Mouse (Mus musculus) hindbrain, embryonic 12.5 days (tissue): ENCODE measurements around the gene Slamf1. TPM values are rescaled to one million over a fixed set of nuclear protein-coding genes. Genes with fewer than 3 reads are reported as not detected.

Experiments used
- ATAC-seq: fragments of 200-750 bp; cut with Nextera tagmentation; 2 replicates; pipeline ENCODE4 v1.8.0; 2017; ENCODE audit warnings: moderate TSS enrichment; ENCODE audit not compliant: low FRiP score
- H3K27ac ChIP-seq: fragments of 300-500 bp; sonication (generic); 2 replicates; pipeline ENCODE4 v1.5.1; 2016; ENCODE audit warnings: mild to moderate bottlenecking
- H3K27me3 ChIP-seq: fragments of 300-500 bp; sonication (generic); 2 replicates; pipeline ENCODE4 v1.6.1; 2016; ENCODE audit warnings: mild to moderate bottlenecking
- H3K36me3 ChIP-seq: fragments of 300-500 bp; sonication (generic); 2 replicates; pipeline ENCODE4 v1.6.1; 2016; ENCODE audit warnings: mild to moderate bottlenecking
- H3K4me1 ChIP-seq: fragments of 300-500 bp; sonication (generic); 2 replicates; pipeline ENCODE4 v1.6.1; 2016
- H3K4me2 ChIP-seq: fragments of 300-500 bp; sonication (generic); replicated peaks from 2 replicates; pipeline ENCODE4 v1.6.1; 2016; ENCODE audit warnings: mild to moderate bottlenecking
- H3K4me3 ChIP-seq: fragments of 300-500 bp; sonication (generic); 2 replicates; pipeline ENCODE4 v1.5.1; 2016; ENCODE audit warnings: mild to moderate bottlenecking
- H3K9ac ChIP-seq: fragments of 300-500 bp; sonication (generic); 2 replicates; pipeline ENCODE4 v1.6.1; 2016; ENCODE audit warnings: mild to moderate bottlenecking, moderate library complexity
- H3K9me3 ChIP-seq: fragments of 300-500 bp; sonication (generic); replicated peaks from 2 replicates; pipeline ENCODE4 v1.6.1; 2016; ENCODE audit warnings: mild to moderate bottlenecking
- WGBS: fragments of 180-500 bp; shearing (Covaris S2); methylation state at CpG from one replicate; pipeline ENCODE4 v1.1.7; 2016; 5-methylcytosine and 5-hydroxymethylcytosine counted together
- polyA plus RNA-seq: library from polyadenylated mRNA; unstranded; fragments of >200 nt; fragmentation: Nextera tagmentation; extraction: Ambion mirVana; gene quantifications from 2 replicates; pipeline ENCODE4 v1.2.1, GENCODE M21; 2016

The Slamf1 gene
- 0.29 and 0.31 TPM in 2 replicates for polyA plus RNA-seq

GRCm38 (mm10) chr1:171766898-171767297 is at the start of gene Slamf1:
Gene Slamf1 (plus strand): TSS chr1:171767127.
- no peaks in the 10 kb centered on the region for H3K9me3 ChIP-seq
- H3K4me2 ChIP-seq: no peak within 1 kb of the TSS
- no peak within 1 kb of the TSS for H3K4me3 ChIP-seq
- no peaks in the 10 kb centered on the region for H3K36me3 ChIP-seq
- H3K27me3 ChIP-seq: no peaks in the 10 kb centered on the region
- no peak within 1 kb of the TSS for H3K27ac ChIP-seq
- H3K9ac ChIP-seq: no peak within 1 kb of the TSS
- H3K4me1 ChIP-seq: no peaks in the 10 kb centered on the region
- ATAC-seq: no peak
- 33% methylated on average over 6 of the region's 6 CpGs for WGBS

- Histone ChIP-seq H3K9me3 (peaks cover 9% of the 10 kb centered on the region), H3K4me3 (no peak overlapping the region), H3K27me3 (no peaks in the 10 kb centered on the region), H3K9ac (no peak overlapping the region), H3K36me3 (no peaks in the 10 kb centered on the region), H3K4me2 (no peak overlapping the region), H3K4me1 (no peaks in the 10 kb centered on the region), H3K27ac (no peak overlapping the region)
- no peak for ATAC-seq
These were observed 35.7 kb upstream of the Slamf1 start for GRCm38 (mm10) chr1:171731195-171731594.

- H3K27ac ChIP-seq: no peak overlapping the region
- WGBS: 93% methylated on average over 6 of the region's 6 CpGs
- H3K36me3 ChIP-seq: no peaks in the 10 kb centered on the region
- no peak overlapping the region for H3K4me3 ChIP-seq
- ATAC-seq: no peak
- H3K9me3 ChIP-seq: no peaks in the 10 kb centered on the region
- no peak overlapping the region for H3K4me2 ChIP-seq
- H3K27me3 ChIP-seq: no peaks in the 10 kb centered on the region
- no peaks in the 10 kb centered on the region for H3K4me1 ChIP-seq
- H3K9ac ChIP-seq: no peak overlapping the region
These were observed 32.0 kb upstream of the Slamf1 start for GRCm38 (mm10) chr1:171734898-171735297.

- Histone ChIP-seq H3K27me3 (no peaks in the 10 kb centered on the region), H3K36me3 (no peaks in the 10 kb centered on the region), H3K4me3 (no peak overlapping the region), H3K4me1 (no peaks in the 10 kb centered on the region), H3K27ac (no peak overlapping the region), H3K9me3 (no peaks in the 10 kb centered on the region), H3K9ac (no peak overlapping the region), H3K4me2 (no peak overlapping the region)
- 90% methylated on average over 3 of the region's 3 CpGs for WGBS
- no peak for ATAC-seq
These were observed 18.6 kb upstream of the Slamf1 start for GRCm38 (mm10) chr1:171748127-171748969.

GRCm38 (mm10) chr1:171761853-171762448 is 5.0 kb upstream of the Slamf1 start:
- ATAC-seq: no peak
- Histone ChIP-seq H3K27me3 (no peaks in the 10 kb centered on the region), H3K4me2 (no peak overlapping the region), H3K36me3 (no peaks in the 10 kb centered on the region), H3K9me3 (no peaks in the 10 kb centered on the region), H3K27ac (no peak overlapping the region), H3K4me1 (no peaks in the 10 kb centered on the region), H3K9ac (no peak overlapping the region), H3K4me3 (no peak overlapping the region)
- 85% methylated on average over 5 of the region's 5 CpGs for WGBS

- Histone ChIP-seq H3K27me3 (no peaks in the 10 kb centered on the region), H3K4me2 (no peak overlapping the region), H3K27ac (no peak overlapping the region), H3K9ac (no peak overlapping the region), H3K36me3 (no peaks in the 10 kb centered on the region), H3K4me1 (no peaks in the 10 kb centered on the region), H3K9me3 (no peaks in the 10 kb centered on the region), H3K4me3 (no peak overlapping the region)
- ATAC-seq: no peak
- 82% methylated on average over 6 of the region's 6 CpGs for WGBS
These were observed 4.1 kb downstream of the Slamf1 start for GRCm38 (mm10) chr1:171770996-171771395.

- H3K27ac ChIP-seq: no peak overlapping the region
- H3K36me3 ChIP-seq: no peaks in the 10 kb centered on the region
- no peak overlapping the region for H3K4me2 ChIP-seq
- no peaks in the 10 kb centered on the region for H3K9me3 ChIP-seq
- H3K27me3 ChIP-seq: no peaks in the 10 kb centered on the region
- H3K4me3 ChIP-seq: no peak overlapping the region
- no peak overlapping the region for H3K9ac ChIP-seq
- no peaks in the 10 kb centered on the region for H3K4me1 ChIP-seq
- WGBS: 89% methylated on average over 8 of the region's 8 CpGs
- ATAC-seq: no peak
These were observed 5.3 kb downstream of the Slamf1 start for GRCm38 (mm10) chr1:171772121-171772735.

- WGBS: 88% methylated on average over 10 of the region's 10 CpGs
- no peak overlapping the region for H3K4me3 ChIP-seq
These were observed 6.5 kb downstream of the Slamf1 start for GRCm38 (mm10) chr1:171773232-171773989.

GRCm38 (mm10) chr1:171774266-171774665 is 7.3 kb downstream of the Slamf1 start:
- Histone ChIP-seq H3K9ac (no peak overlapping the region), H3K9me3 (no peaks in the 10 kb centered on the region), H3K27ac (no peak overlapping the region), H3K36me3 (no peaks in the 10 kb centered on the region), H3K27me3 (no peaks in the 10 kb centered on the region), H3K4me3 (no peak overlapping the region), H3K4me1 (no peaks in the 10 kb centered on the region), H3K4me2 (no peak overlapping the region)
- ATAC-seq: no peak
- WGBS: 78% methylated on average over 5 of the region's 5 CpGs

More at GRCm38 (mm10) chr1:171773232-171773989, 6.5 kb downstream of the Slamf1 start:
- H3K9ac ChIP-seq: no peak overlapping the region
- H3K27ac ChIP-seq: no peak overlapping the region
- H3K36me3 ChIP-seq: no peaks in the 10 kb centered on the region
- no peak for ATAC-seq
- H3K9me3 ChIP-seq: no peaks in the 10 kb centered on the region
- H3K27me3 ChIP-seq: no peaks in the 10 kb centered on the region
- no peak overlapping the region for H3K4me2 ChIP-seq
- no peaks in the 10 kb centered on the region for H3K4me1 ChIP-seq

GRCm38 (mm10) chr1:171774678-171775077 is 7.8 kb downstream of the Slamf1 start:
- H3K27ac ChIP-seq: no peak overlapping the region
- no peak overlapping the region for H3K4me3 ChIP-seq
- no peak for ATAC-seq
- WGBS: 65% methylated on average over 11 of the region's 11 CpGs
- no peak overlapping the region for H3K9ac ChIP-seq
- H3K27me3 ChIP-seq: no peaks in the 10 kb centered on the region
- H3K36me3 ChIP-seq: no peaks in the 10 kb centered on the region
- no peaks in the 10 kb centered on the region for H3K4me1 ChIP-seq
- no peak overlapping the region for H3K4me2 ChIP-seq
- no peaks in the 10 kb centered on the region for H3K9me3 ChIP-seq

- Histone ChIP-seq H3K9ac (no peak overlapping the region), H3K4me1 (no peaks in the 10 kb centered on the region), H3K27ac (no peak overlapping the region), H3K9me3 (no peaks in the 10 kb centered on the region), H3K27me3 (no peaks in the 10 kb centered on the region), H3K36me3 (no peaks in the 10 kb centered on the region), H3K4me2 (no peak overlapping the region), H3K4me3 (no peak overlapping the region)
- no peak for ATAC-seq
- WGBS: 79% methylated on average over 4 of the region's 4 CpGs
These were observed 8.9 kb downstream of the Slamf1 start for GRCm38 (mm10) chr1:171775781-171776180.

GRCm38 (mm10) chr1:171777026-171777425 is 10.1 kb downstream of the Slamf1 start:
- ATAC-seq: no peak
- H3K27me3 ChIP-seq: no peaks in the 10 kb centered on the region
- no peaks in the 10 kb centered on the region for H3K9me3 ChIP-seq
- H3K4me2 ChIP-seq: no peak overlapping the region
- no peak overlapping the region for H3K4me3 ChIP-seq
- H3K9ac ChIP-seq: no peak overlapping the region
- no peaks in the 10 kb centered on the region for H3K4me1 ChIP-seq
- H3K36me3 ChIP-seq: no peaks in the 10 kb centered on the region
- no peak overlapping the region for H3K27ac ChIP-seq
- WGBS: 79% methylated on average over 7 of the region's 7 CpGs
